Mouse (Mus musculus): ENCODE measurements at regions not wholly inside any gene's neighbourhood (a gene's known extent, or its start where the extent isn't known, plus 50 kb on each side); places are given as distances from the start of the nearest gene placed in this dataset.

DNA sequence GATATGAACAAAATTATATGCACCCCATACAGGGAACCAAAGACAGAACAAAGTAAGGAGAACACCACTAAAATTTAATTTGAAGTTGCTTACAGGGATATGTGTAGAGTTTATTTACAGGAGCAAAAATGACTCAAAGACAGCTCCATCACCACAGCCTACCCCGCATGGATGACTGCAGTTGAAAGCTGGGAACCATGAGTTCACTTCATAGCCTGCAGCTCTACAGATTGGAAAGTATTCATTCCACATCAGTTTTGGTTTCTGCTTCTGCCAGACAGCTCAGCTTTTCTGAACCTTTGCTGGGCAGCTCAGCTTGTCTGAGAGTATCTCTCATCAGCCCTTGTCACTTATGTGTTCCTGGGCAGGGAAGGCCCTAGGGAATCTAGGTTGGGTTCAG is 160.6 kb upstream of the Sema3d start:
- DNase-seq (ENCODE audit: low spot score): no peak

DNA sequence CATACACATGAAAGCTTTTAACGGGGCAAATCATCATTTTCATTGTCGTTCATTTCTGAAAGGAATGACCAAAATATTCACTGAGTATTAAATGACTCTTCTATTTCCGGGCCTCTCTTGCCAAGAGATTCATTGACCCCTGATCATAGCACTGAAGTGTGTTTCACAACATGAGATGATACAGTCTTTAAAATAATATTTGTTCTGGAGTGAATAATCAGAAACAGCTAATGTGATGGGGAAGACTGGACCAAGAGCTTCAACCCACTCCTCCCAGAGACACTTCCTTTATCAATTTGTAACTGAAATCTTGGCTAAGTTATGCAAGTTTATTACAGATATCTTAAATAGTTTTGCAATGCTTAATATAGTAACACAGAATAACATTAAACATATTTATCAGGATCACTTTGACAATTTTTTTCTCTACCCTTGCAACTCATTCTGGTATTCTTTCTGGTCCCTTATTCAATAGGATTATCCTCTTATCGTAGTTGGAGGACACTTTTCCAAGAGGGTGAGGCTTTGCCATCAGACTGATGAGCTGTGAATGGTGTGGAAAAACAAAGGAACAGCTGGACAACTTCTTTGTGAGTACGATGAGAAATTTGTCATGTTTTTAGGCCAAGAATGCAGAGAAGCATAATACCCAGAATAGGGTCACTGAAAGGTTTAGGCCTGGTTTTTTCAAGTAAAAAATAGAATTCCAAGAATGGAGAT is 149.6 kb upstream of the Sema3d start:
- DNase-seq (ENCODE audit: low spot score): no peak

DNA sequence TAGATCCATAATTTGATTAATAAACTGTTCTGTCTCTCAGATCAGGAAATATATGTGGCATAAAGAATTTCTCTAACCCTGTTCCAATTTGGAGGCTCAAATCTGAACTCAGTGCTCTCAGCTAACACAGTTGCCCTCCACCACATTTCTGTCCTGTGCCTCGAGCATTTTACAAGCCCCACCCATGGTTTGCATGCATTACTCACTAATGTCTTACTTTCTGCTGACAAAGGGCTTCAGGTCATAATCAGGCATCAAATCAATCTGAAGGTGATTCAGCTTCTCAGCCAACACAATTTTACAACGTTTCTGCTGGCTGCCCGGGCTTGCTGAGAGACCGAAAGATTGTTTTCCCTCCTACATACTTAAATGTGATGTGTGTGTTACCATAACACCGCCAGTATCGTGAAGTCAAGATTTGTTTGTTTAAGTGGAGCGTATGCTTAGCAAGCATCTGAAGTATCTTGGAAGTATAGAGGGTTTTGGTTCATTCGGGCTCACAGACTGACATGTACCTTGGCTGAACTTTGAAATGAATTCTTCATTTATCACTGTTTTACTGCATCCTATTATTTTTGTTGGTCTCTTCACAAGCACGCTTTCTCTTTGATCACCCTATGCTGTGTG is 139.9 kb upstream of the Sema3d start:
- DNase-seq (ENCODE audit: low spot score): no peak

- no peak for DNase-seq (ENCODE audit: low spot score)
These were observed 89.5 kb upstream of the Sema3d start for GRCm38 (mm10) chr5:12293685-12294084.

DNA sequence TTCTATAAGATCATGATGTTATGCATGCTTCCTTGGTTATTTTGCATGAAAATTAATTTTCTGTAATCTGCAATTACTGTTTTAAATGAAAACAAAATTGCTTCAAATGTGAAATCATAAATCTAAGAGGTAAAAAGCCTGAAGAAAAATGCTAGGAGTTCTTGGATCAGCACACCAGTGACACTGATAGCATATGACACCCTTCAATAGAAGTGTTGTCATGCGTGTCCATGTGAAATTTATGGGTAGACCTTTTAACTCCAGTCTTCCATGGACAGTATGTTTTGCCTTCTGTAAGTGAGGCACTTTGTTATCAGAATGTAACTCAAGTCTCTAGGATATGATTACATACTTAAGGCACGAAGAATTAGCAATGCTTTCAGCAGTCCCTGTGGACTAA is 85.9 kb upstream of the Sema3d start:
- DNase-seq (ENCODE audit: low spot score): no peak

- DNase-seq (ENCODE audit: low spot score): peak; percentile 51
These were observed 81.1 kb upstream of the Sema3d start for GRCm38 (mm10) chr5:12301833-12302808.

DNA sequence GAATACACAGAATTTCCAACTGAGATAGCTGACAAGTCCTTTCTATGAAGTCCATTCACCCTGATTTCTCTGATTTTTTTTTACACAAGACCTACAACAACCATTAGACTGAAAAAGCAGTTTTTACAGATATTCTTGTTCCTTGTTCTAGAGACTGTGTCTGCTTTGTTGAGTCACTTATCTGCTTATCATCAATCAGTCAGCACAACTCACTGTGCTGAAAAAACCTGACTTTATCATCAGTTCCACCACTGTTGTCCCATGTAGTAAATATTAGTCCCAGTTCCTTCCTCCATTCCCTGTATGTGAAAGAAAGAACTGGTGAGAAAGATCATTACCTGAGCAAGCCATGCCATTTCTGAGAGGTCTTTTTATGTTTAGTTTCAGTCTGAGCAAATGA is 73.8 kb upstream of the Sema3d start:
- no peak for DNase-seq (ENCODE audit: low spot score)

GRCm38 (mm10) chr5:12332648-12333305 is 50.4 kb upstream of the Sema3d start:
- DNase-seq (ENCODE audit: low spot score): no peak

All from embryo, embryonic 10 days (tissue).